Mouse (Mus musculus) adipocyte (in vitro differentiated cells): Measurements from ENCODE around the gene Galnt13.
"Not testable (repeated sequence)": the region's sequence is repeated elsewhere in the genome, so short reads cannot be mapped to it uniquely, and the experiment has no call there.

Source experiments
- DNase-seq: peaks from one replicate; pipeline ENCODE4 v3.0.0-alpha.2; 2016; ENCODE audit warnings: low spot score

Gene Galnt13

DNA sequence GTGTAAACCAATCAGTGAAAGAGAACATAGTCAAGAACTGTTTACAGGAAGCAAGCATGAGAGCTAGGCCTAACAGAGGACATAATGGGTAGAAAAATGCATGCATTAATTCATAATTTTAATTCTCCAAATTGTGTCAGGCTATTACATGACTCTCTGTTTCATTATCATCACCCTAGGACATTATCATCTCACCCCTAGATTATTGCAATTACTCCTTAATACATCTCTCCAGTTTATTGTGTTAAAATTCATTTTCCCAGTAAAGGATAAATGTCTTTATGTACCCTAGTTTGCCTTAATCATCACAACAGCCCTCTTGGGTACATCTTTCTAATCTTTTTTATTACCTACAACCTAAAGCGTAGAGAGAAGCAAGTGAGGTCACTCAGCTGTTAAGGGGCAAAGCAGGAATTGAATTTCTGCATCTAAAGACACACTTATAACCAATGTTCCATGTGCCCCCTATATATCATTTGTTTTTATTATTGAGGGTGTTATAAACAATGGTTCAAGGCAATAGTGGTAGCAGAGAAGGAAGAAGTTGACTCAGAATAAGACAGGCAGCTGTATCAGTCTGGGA is 479.1 kb downstream of the Galnt13 start:
- no peak for DNase-seq

DNA sequence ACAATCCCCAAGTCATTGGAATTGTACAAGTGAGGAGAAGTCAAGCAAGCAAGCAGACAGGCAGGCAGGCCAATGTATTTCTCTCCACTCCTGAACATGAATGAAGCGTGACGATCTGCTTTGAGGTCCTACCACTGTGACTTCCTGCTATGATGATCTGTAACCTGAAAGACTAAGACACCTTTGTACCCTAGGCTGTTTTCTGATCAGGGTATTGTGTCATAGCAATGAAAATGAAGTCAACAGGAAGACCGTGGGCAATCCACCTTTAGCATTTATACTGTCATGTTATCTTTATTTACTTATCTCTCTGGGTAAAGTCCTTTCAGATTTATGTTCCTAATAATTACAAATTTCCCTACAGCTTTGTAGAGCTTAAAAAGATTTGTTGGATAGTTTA is 500.3 kb downstream of the Galnt13 start:
- no peak for DNase-seq

DNA sequence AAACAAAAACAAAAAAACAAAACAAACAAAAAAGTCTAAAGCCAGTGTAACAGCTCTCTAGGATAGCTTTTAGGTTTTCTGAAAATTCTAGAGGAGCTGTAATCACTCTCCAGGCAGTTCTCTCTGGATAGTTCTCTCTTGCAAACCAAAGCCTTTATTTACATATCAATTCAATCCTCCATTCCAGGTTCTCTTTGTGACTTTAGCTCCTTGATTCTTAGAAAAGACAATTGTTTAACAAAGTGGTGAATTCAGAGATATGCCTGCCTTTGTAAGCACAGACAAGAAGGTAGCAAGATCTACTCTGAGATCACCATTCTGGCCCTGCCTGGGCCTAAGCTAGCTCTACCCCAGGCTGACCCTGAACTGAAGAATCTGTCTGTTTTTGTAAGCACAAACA is 501.2 kb downstream of the Galnt13 start:
- no peak for DNase-seq

DNA sequence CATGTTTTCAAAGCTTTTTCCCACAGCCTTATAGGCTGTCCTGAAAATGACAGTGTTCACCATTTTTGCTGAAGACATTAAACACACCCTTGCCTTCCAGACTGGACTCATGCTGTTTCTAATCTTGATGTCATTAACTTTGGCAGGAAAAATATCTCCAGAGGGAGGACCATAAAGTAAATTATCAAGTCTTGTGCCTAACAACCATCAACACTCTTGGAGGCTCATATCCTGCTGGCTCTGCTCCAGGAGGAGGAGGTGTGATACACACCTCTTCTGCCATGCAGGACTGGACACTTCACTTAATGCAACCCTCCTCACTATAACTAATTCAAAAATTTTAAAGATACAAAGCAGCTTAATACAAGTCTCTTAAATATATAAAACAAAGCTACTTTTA is 502.0 kb downstream of the Galnt13 start:
- DNase-seq = no peak

DNA sequence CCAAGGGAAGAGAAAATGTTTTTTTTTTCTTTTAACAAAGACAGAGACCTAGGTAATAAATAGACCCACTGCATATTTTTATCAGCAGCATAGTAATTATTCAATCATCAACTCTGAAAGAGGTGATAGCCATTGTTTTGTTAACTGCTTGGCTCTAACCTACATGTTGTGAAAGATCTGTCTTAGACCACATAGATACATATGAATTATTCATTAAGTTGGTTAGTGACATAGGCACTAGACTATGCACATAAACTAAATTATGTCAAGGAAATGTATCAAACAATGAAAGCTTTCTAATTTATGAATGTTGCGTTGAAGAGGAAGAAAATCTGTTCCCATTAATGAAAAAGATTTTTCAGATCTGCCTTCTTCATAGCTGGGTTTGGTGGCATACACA is 507.3 kb downstream of the Galnt13 start:
- DNase-seq = no peak

DNA sequence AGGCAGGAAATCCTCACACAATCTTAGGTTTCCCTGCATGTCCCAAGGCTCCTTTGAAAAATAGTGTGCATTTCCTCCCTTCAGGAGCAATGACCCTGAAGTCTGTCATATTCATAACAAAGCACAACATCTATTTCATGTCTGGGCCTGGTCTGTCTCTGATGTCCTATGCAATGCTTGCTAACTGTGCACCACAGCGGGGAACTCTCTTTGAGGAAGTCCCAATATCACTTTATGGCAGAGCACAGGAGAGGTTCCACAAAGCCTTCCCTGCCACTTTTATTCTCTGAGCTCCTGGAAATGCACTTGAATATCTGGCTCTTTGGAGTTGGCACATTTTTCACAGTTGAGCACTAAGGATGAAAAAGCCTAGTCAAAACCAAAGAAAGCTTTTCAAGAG is 547.7 kb downstream of the Galnt13 start:
- no peak for DNase-seq

DNA sequence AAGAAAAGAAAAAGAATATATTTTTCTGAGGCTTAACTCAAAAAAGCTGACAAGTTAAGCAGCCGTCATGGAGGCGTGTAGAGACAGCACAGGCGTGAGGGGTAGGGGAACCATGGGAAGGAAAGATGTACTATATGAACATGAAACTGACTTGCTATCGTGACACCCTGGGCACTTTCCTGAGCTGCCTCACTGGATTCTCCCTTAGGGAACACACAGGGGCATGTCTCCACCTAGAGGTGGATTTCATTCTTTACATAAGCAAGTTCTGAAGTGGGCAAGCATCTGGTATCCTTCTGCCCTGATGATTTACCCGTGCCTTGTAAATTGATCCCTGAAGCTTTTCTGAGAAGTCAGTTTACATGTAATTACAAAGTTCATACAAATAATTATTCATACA is 586.4 kb downstream of the Galnt13 start:
- not testable (repeated sequence) for DNase-seq

DNA sequence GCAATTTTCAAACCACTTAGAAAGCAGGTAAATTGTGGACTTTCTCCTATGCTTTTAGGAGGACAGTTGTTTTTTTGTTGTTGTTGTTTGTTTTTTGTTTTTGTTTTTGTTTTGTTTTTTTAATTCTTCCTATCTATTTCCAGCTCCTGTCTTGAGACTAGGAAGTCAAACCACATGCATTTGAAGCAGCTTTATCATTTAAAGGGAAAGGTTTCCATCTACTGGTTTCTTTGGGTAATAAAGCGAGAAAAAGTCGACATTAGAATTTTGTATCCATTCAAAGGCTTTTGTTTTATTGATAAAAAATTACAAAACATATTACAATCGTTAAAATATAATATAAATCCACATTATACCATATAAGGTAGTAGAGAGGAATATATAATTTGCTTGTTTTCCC is 598.5 kb downstream of the Galnt13 start:
- peak; percentile 29 for DNase-seq

DNA sequence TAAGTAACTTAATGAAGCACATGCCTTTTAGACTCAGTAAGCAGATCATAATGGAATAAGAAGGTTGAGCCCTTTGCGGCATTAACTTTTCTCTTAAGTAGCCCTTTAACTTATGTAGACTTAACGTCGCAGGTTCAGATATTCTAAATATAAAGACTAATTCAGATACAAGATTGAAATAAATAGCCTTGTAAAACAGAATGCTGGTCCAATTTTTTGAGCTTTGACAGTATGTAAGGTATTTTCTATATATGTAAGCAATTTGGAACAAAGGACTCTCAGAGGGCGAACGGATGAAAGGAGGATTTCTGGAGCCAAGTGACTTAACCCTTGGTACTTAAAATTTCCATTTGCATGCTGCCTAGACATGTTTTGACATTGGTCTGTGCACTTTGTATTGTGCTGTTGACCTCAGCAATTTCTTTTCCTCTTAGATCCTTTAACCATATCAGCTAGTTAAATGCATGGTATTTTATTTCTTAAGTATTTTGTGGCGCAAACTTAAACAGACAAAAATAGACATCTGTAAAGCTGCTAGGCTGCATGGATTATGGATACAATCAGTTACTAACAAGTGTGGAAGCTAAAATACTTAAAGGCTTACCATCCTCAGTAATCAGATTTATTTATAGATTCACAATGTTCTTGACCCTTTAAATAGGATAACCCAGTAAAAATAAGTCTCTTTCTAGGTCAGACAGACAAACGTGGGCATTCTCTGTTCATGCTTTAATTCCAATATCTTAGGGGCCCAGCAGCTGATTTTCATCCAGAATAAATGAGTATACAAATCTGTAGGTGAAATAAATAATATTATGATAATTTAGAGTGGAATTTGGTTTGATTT is 629.6 kb downstream of the Galnt13 start:
- no peak for DNase-seq

DNA sequence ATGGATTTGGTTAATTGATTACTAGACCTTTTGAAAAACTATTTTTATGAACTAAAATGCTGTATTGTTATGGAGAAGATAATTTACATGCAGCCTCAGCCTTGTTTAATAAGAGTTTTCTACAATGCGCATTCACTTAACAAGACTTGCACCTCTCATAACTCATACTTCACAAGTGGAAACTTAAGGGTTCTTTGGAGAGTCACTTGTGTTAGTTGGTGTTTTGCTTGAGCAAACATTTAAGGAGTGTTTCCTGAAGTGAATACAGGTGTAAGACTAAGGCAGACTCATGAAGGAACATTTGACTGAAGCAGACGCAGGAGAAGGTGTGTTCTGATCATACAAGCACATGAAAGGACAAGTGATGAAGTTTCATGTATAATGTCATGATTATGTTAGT is 649.5 kb downstream of the Galnt13 start:
- no peak for DNase-seq

DNA sequence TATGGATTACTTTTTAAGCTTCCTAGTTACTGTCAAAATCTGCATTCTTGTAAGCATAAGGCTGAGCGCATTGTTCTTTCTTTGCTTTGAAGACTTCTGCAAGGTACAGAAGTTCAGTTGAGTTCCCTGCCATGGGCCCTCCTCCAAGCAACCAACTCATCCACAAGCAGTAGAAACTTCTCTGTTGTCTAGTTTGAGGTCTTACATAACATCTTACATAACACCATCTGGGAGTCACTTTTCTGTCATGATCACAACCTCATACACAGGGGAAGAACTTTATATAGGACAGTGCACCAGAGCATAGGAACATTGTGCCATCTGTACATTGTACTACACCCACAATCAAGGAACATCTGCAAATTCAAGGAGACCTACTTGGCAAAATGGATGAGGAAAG is 651.9 kb downstream of the Galnt13 start:
- peak; percentile 8 for DNase-seq

DNA sequence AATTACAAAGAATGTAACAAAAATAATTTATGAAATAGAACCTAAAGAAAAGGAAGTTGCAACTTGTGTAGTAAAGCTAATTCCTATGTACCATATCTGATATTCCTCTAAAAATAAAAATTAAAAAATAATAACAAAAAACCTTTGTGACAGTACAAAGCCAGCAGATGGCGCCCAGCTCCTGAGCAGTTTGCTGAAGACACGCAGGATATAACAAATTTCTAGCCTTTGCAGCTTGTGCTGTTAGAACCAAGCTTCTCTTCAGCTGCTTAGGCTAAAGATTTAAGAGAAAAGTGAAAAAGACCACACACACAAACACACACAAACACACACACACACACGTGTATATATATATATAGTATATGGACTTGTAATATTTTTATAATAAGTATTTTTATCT is 654.2 kb downstream of the Galnt13 start:
- peak; percentile 74 for DNase-seq

DNA sequence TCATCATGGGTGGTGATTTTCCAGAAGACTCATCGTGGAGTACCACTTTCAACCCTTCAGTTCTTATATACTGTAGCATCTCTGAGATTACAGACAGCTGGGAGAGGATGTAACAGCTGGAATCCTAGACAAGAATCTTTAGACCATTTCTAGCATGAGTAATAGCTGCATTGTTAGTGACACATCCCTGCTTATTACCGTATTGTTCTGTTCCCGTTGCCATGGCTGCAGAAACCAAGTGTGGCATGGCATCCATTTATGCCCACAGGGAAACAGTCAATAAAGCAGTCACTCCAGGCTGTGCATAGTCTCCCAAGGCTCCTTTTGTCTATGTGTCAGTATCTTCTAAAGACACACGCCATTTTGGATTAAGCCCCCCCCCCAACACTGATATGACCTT is 655.4 kb downstream of the Galnt13 start:
- no peak for DNase-seq

DNA sequence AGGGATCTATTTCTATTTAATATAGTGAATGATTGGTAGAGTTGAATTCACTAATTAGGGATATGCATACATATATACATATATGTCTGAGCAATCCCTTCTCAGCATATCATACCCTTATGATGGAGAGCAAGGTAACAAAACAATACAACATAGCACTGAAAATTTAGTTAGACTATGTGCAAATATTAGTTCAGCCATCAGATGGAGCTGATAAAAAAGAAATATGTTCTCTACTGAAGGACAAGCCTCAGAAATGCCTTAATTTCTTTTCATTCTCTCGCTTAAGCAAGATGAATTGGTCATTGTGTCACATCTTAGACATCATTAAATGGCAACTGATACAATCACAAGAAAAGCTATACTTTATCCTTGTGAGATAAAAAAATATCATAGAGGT is 663.0 kb downstream of the Galnt13 start:
- DNase-seq = no peak

DNA sequence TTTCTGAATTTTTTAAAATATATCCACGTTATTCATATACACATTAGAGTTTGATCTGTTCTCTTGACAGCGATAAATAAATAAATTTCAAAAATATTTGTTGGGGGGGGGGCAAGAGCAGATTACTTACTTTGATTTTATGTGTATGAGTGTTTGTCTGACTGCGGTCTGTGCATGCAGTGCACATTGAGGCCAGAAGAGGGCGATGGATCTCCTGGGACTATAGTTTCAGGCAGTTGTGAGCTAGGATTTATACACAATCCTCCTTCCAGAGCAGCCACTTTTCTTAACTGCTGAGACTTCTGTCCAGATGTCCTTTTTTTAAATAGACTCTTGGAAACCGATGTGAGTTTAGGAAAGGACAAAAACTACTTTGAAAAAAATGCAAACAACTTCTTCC is 665.2 kb downstream of the Galnt13 start:
- DNase-seq = peak; percentile 8

DNA sequence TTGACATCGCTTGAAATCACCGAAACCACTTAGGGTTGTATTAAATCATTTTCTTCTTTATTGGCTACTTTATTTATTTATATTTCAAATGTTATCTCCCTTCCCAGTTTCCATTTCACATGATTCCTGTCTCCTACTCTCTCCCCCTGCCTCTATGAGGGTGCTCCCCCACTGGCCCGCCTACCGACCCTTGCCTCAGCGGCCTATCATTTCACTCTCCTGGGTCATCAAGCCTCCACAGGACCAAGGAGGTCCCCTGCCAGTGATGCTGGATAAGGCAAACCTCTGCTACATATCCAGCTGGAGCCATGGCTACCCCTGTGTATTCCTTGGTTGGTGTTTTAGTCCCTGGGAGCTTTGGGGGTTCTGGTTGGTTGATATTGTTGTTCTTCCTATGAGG is 667.4 kb downstream of the Galnt13 start:
- DNase-seq = no peak

DNA sequence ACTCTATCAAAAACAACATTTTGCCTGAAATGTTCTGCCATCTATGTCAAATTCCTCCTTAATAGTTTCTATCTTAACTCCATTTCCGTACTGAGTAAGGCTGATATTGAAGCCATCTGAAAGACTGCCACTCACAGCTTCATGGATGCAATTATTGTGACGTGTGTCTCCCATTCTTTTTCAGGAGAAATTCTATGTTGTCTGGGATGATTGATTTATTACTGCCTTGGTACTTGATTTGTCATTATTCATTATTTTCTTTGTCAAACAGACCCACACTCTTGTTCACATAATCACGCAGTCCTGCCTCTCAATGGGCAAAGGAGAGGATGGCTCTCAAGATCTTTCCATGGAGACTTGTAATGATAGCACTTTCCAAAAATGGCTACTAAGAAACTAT is 671.7 kb downstream of the Galnt13 start:
- DNase-seq = no peak

DNA sequence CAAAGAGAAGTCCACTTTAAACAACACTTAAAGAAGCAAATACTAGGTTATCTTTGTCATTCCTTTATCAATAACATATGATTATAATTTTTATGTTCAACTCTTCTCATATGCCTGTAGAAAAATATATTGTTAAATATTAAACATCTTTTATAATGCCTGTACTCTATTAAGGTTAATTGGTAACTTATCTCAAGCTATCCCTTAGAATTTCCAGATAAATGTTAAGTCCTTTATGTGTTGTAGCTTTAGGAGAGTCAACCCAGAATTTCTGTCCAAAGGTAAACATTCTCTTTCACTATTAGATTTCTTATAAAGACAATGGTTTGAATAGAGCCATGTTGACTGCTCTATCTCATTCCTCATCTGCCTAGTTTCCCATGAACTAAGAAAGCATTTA is 717.0 kb downstream of the Galnt13 start:
- no peak for DNase-seq

DNA sequence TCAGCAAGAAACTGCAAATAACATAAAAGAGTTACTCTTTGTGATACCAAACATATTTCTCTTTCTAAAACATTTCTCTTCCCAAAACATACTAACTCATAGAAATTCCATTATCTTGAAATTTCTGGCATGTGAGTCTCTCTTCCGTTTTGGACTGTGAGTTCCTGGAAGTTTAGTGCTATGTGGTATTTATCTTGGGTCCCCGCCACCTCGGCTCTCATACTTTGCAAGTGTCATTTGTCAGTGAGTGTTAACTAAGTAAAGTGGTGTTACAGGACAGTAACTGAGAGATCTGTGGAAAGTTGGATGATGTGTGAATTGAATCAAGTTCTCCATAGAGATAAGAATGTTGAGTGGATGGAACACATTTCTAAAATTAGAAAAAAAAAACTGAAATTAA is 728.7 kb downstream of the Galnt13 start:
- DNase-seq = peak; percentile 32
